Mouse (Mus musculus) adipocyte (in vitro differentiated cells): ENCODE results near the gene Kcnj10.

Experiments
- DNase-seq: peaks from one replicate; pipeline ENCODE4 v3.0.0-alpha.2; 2016; ENCODE audit warnings: low spot score

The Kcnj10 gene

GRCm38 (mm10) chr1:172312768-172313561, 28.0 kb upstream of the Kcnj10 start:
- no peak for DNase-seq

- DNase-seq = peak; percentile 47
These were observed 27.2 kb upstream of the Kcnj10 start for GRCm38 (mm10) chr1:172313613-172314411.

- no peak for DNase-seq
These were observed 26.1 kb upstream of the Kcnj10 start for GRCm38 (mm10) chr1:172314911-172315310.

DNA sequence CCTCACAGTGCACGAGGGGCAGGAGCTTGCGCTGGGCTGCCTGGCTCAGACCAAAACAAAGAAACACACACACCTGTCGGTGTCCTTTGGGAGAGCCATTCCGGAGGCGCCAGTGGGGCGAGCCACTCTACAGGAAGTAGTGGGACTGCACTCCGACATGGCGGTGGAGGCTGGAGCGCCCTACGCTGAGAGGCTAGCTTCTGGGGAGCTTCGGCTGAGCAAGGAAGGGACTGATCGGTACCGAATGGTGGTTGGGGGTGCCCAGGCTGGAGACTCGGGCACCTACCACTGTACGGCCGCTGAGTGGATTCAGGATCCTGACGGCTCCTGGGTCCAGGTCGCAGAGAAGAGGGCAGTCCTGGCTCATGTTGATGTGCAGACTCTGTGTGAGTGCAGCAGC, 23.6 kb upstream of the Kcnj10 start:
- DNase-seq = no peak

GRCm38 (mm10) chr1:172317946-172318345, 23.1 kb upstream of the Kcnj10 start:
- DNase-seq = no peak

GRCm38 (mm10) chr1:172318424-172319035, 22.5 kb upstream of the Kcnj10 start:
- DNase-seq = no peak

DNA sequence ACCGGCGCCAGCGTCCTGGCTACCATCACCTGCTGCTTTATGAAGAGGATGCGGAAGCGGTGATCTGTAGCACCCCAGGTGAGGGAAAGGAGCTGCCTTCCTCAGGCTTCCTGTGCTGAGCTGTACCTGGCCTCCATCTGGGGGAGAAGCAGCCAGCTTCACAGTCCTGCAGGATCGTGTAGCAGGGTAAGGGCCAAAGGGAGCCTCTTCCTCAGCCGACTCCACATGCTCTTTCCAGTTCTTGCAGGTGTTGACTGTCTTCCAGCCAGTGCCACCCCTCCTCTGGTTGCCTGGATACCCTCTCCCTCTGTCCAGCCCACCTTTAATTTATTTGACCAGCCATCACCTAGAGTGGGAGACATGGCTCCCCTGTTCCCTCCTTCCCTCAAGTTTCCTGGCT, 21.7 kb upstream of the Kcnj10 start:
- no peak for DNase-seq

- no peak for DNase-seq
These were observed 21.0 kb upstream of the Kcnj10 start for GRCm38 (mm10) chr1:172319921-172320411.

DNA sequence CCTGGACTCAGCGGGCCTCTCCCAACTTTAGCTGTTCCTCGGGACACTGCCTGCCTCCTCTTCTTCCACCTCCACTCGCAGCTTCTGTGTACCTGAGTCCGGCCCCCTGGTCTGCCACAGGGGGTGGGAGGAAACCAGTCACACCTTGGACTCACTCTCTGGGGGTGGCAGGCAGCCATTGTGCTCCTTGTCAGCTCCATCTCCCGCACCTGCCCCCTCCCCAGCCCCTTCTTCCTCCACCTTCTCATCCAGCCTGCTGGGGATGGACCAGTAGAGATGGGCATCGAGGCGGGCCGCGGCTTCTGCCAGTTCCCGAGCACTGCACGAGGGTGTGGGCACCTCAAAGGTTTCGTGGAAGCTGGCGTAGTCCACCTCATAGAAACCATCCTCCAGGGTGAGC, 18.3 kb upstream of the Kcnj10 start:
- DNase-seq = no peak

DNA sequence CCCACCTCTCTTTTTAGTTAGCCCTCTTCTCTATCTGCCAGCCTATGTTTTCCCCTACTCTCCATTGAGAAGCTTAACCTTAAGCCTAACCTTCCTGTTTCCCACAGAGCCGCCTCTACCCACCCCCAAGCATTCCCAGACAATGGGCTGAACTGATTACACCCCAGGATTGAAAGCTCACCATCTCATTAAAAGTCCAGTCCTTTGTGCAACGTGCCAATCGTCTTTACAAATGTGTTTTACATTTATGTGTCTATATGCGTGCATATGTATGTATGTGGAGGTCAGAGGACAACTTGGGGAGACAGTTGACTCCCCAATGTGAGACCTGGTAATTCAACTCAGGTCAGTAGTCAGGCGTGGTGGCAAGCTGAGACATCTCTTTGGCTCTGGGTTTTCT, 17.7 kb upstream of the Kcnj10 start:
- DNase-seq = no peak

- no peak for DNase-seq
These were observed 17.1 kb upstream of the Kcnj10 start for GRCm38 (mm10) chr1:172323801-172324359.

GRCm38 (mm10) chr1:172324725-172325124, 16.3 kb upstream of the Kcnj10 start:
- DNase-seq = peak; percentile 81

- DNase-seq = no peak
These were observed 15.1 kb upstream of the Kcnj10 start for GRCm38 (mm10) chr1:172325680-172326535.

- no peak for DNase-seq
These were observed 14.3 kb upstream of the Kcnj10 start for GRCm38 (mm10) chr1:172326684-172327083.

GRCm38 (mm10) chr1:172327206-172328001, 13.6 kb upstream of the Kcnj10 start:
- no peak for DNase-seq

- DNase-seq = no peak
These were observed 13.0 kb upstream of the Kcnj10 start for GRCm38 (mm10) chr1:172328041-172328440.

- DNase-seq = no peak
These were observed 12.5 kb upstream of the Kcnj10 start for GRCm38 (mm10) chr1:172328461-172328860.

GRCm38 (mm10) chr1:172329131-172329530, 11.9 kb upstream of the Kcnj10 start, which contains the start of gene Kcnj9:
Gene Kcnj9, minus strand, starts transcription at chr1:172329318.
- no peak for DNase-seq

DNA sequence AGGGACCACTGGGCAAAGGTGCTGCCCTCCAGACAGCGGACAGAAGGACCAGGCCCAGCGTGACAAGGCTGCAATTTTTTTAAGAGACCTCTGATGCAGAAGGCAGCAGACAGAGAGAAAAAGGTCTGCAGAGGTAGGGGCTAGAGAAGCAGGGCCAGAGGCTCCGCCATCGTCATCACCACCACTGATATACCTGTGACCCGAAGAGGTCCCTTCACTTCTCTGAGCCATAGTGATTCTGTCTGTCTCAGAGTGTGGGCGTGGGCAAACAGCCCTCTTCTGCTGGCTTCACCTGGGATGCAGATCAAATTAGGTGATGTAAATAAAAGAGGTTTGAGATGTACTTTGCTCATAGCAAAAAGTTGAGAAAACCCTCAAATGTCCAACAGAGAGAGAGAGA, 11.4 kb upstream of the Kcnj10 start:
- DNase-seq = no peak

GRCm38 (mm10) chr1:172331422-172331947, 9.5 kb upstream of the Kcnj10 start:
- DNase-seq = no peak
